Mouse (Mus musculus) liver, embryonic 13.5 days (tissue): Measurements from ENCODE around the gene Actc1. TPM values are rescaled to one million over a fixed set of nuclear protein-coding genes. Genes with fewer than 3 reads are reported as not detected.

Experiments
- ATAC-seq: fragments of 200-750 bp; cut with Nextera tagmentation; 2 replicates; pipeline ENCODE4 v1.8.0; 2017; ENCODE audit warnings: low read depth, mild to moderate bottlenecking, moderate number of reproducible peaks, moderate library complexity
- DNase-seq: peaks from one replicate; pipeline ENCODE4 v3.0.0; 2022
- H3K27ac ChIP-seq: fragments of 300-500 bp; sonication (generic); 2 replicates; pipeline ENCODE4 v1.5.1; 2015; ENCODE audit warnings: moderate library complexity, mild to moderate bottlenecking, inconsistent platforms
- H3K27me3 ChIP-seq: fragments of 300-500 bp; sonication (generic); 2 replicates; pipeline ENCODE4 v1.6.1; 2015; ENCODE audit warnings: mild to moderate bottlenecking, inconsistent platforms
- H3K36me3 ChIP-seq: fragments of 300-500 bp; sonication (generic); 2 replicates; pipeline ENCODE4 v1.6.1; 2015; ENCODE audit warnings: mild to moderate bottlenecking, inconsistent platforms
- H3K4me1 ChIP-seq: fragments of 300-500 bp; sonication (generic); replicated peaks from 2 replicates; pipeline ENCODE4 v1.6.1; 2015; ENCODE audit warnings: inconsistent platforms
- H3K4me2 ChIP-seq: fragments of 300-500 bp; sonication (generic); 2 replicates; pipeline ENCODE4 v1.6.1; 2015; ENCODE audit warnings: inconsistent platforms, mild to moderate bottlenecking, moderate library complexity
- H3K4me3 ChIP-seq: fragments of 300-500 bp; sonication (generic); replicated peaks from 2 replicates; pipeline ENCODE4 v1.5.1; 2015; ENCODE audit warnings: mild to moderate bottlenecking, inconsistent platforms
- H3K9ac ChIP-seq: fragments of 300-500 bp; sonication (generic); 2 replicates; pipeline ENCODE4 v1.6.1; 2015; ENCODE audit warnings: mild to moderate bottlenecking, inconsistent platforms
- H3K9me3 ChIP-seq: fragments of 300-500 bp; sonication (generic); replicated peaks from 2 replicates; pipeline ENCODE4 v1.6.1; 2016; ENCODE audit warnings: inconsistent platforms
- WGBS: fragments of 180-500 bp; shearing (Covaris S2); methylation state at CpG from one replicate; pipeline ENCODE4 v1.1.7; 2015; ENCODE audit not compliant: insufficient replicate concordance; 5-methylcytosine and 5-hydroxymethylcytosine counted together
- polyA plus RNA-seq: library from polyadenylated mRNA; unstranded; fragments of >200 nt; fragmentation: Nextera tagmentation; extraction: Ambion mirVana; gene quantifications from 2 replicates; pipeline ENCODE4 v1.2.1, GENCODE M21; 2015

Gene Actc1
- polyA plus RNA-seq, 1 experiment from 2014 or later: 25.5 TPM

DNA sequence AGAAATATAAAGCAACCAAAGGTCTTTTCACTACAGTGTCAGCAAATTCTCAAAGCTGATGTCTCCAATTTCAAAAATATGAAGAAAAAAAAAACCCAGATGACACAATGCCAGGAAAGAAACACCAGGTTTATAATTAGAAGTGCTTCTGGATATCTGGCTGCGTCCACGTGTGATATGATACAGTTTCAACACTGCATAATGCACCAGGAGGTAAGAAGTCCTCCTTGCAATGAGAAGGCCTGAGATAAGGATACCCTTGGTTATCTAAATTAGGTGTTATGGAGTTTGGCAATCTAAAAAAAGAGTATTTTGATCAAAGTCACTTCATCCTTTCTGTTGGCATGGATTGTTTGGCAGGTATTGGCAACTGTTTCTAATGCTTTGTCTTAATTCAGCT, 18.5 kb upstream of the Actc1 start:
- no peak for ATAC-seq
- H3K4me2 ChIP-seq: no peak overlapping the region
- H3K9me3 ChIP-seq: no peaks in the 10 kb centered on the region
- no peaks in the 10 kb centered on the region for H3K27me3 ChIP-seq
- H3K4me1 ChIP-seq: no peaks in the 10 kb centered on the region
- H3K36me3 ChIP-seq: no peaks in the 10 kb centered on the region
- H3K9ac ChIP-seq: no peak overlapping the region
- H3K27ac ChIP-seq: no peak overlapping the region
- no peak overlapping the region for H3K4me3 ChIP-seq
- WGBS: 79% methylated on average over 2 of the region's 2 CpGs
- no peak for DNase-seq

DNA sequence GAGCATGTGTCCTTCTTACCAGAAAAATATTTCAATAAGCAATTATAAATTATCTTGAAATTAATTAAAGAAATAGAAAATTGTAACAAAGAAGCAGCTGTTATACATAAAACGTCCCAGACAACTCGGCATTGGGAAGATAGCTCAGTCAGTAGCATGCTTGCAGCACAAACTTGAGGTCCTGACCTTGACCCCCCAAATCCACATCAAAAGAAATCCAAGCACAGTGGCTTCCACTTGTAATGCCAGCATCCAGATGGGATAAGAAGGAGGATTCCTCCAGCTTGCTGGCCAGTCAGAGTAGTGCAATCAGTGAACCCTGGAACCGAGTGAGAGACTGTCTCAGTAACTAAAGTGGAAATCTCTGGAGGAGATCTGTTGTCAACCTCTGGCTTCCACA, 12.9 kb upstream of the Actc1 start:
- no peak overlapping the region for H3K9ac ChIP-seq
- no peaks in the 10 kb centered on the region for H3K27me3 ChIP-seq
- no peaks in the 10 kb centered on the region for H3K9me3 ChIP-seq
- no peak overlapping the region for H3K27ac ChIP-seq
- H3K4me1 ChIP-seq: no peaks in the 10 kb centered on the region
- no peaks in the 10 kb centered on the region for H3K36me3 ChIP-seq
- ATAC-seq: no peak
- no peak overlapping the region for H3K4me3 ChIP-seq
- 57% methylated on average over 3 of the region's 3 CpGs for WGBS
- H3K4me2 ChIP-seq: no peak overlapping the region
- DNase-seq: no peak

DNA sequence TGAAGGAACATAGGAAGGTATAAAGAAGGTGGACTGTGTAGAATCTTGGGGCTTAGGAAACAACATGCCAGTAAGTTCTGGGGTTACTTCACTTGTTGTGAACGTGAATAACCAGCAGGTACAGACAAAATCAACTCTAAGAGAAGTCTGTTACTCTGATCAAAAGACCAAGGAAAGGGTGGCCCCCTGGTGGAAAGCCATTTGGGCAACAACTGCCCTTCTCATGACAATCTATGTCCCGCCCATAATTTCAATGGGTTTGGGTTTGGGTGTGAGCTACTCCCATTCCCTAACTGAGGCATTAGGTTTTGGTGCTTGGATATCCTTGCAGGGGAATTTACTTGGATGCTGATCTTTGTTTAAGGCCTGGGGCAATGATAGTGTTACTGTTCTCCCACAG, 10.7 kb upstream of the Actc1 start:
- no peak overlapping the region for H3K9ac ChIP-seq
- no peak for DNase-seq
- ATAC-seq: no peak
- H3K36me3 ChIP-seq: no peaks in the 10 kb centered on the region
- no peak overlapping the region for H3K4me3 ChIP-seq
- H3K27ac ChIP-seq: no peak overlapping the region
- no peaks in the 10 kb centered on the region for H3K9me3 ChIP-seq
- H3K4me1 ChIP-seq: no peaks in the 10 kb centered on the region
- no peak overlapping the region for H3K4me2 ChIP-seq
- no peaks in the 10 kb centered on the region for H3K27me3 ChIP-seq
- 43% methylated on average over 2 of the region's 2 CpGs for WGBS

- DNase-seq (no peak), ATAC-seq (no peak)
- Histone ChIP-seq H3K4me3 (no peak overlapping the region), H3K9me3 (no peaks in the 10 kb centered on the region), H3K36me3 (no peaks in the 10 kb centered on the region), H3K27me3 (no peaks in the 10 kb centered on the region), H3K27ac (no peak overlapping the region), H3K4me2 (no peak overlapping the region), H3K9ac (no peak overlapping the region), H3K4me1 (no peaks in the 10 kb centered on the region)
- 55% methylated on average over 6 of the region's 6 CpGs for WGBS
Measured at GRCm38 (mm10) chr2:114060071-114060591, 6.8 kb upstream of the Actc1 start.

DNA sequence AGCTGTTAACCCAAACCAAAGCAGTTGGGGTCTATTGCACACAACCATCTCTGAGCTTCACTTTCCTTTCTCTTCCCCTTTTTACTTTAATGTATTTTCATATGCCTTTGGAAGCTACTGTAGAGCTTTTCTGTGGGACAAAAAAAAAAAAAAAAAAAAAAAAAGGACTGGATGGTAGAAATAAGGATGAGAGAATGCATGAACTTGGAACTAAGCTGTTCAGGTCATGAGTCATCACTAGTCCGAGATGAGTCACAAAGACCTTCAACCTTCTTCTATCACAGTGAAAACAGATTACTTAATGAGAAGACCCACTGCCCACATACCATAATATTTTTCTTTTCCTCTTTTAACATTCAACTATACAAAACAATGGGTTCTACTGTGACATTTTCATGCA, 6.3 kb upstream of the Actc1 start:
- no peak overlapping the region for H3K4me3 ChIP-seq
- H3K9ac ChIP-seq: no peak overlapping the region
- H3K4me2 ChIP-seq: no peak overlapping the region
- ATAC-seq (no peak), DNase-seq (no peak)
- no peaks in the 10 kb centered on the region for H3K36me3 ChIP-seq
- no peaks in the 10 kb centered on the region for H3K4me1 ChIP-seq
- no peaks in the 10 kb centered on the region for H3K9me3 ChIP-seq
- WGBS: 46% methylated on average over 1 of the region's 1 CpGs
- no peak overlapping the region for H3K27ac ChIP-seq
- no peaks in the 10 kb centered on the region for H3K27me3 ChIP-seq

GRCm38 (mm10) chr2:114058226-114058796, 5.0 kb upstream of the Actc1 start:
- Histone ChIP-seq H3K4me1 (no peaks in the 10 kb centered on the region), H3K9ac (no peak overlapping the region), H3K27ac (no peak overlapping the region), H3K27me3 (no peaks in the 10 kb centered on the region), H3K36me3 (no peaks in the 10 kb centered on the region), H3K4me2 (no peak overlapping the region), H3K4me3 (no peak overlapping the region), H3K9me3 (no peaks in the 10 kb centered on the region)
- 79% methylated on average over 10 of the region's 10 CpGs for WGBS
- DNase-seq (no peak), ATAC-seq (no peak)

DNA sequence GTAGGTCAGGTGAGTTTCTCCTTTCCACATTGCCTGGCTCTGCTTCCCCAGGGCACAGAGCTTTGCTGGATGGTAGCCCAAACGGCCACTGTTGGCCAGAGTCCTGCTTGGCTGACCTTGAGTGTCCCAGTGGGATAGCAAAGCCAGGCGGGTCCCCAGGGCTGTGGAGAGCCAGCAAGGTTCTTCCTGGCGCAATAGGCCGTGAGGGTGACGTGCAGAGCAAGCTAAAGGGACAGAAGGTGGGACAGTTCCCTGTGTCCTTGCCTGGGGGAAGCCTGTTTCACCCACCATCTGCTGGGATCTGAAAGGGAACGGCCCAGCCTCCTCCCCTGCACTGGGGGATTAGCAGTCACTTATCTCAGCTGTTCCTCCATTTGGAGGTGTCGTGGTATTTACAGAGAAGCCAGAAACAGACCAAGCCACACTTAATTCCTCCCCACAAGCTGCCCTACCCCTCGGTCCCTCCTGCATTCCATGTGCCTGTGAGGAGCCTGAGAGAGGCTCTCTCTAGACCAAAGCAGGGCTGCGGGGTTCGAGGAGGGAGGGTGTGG, 4.0 kb upstream of the Actc1 start:
- no peak overlapping the region for H3K4me2 ChIP-seq
- DNase-seq (no peak), ATAC-seq (no peak)
- no peaks in the 10 kb centered on the region for H3K9me3 ChIP-seq
- no peak overlapping the region for H3K9ac ChIP-seq
- no peaks in the 10 kb centered on the region for H3K4me1 ChIP-seq
- H3K4me3 ChIP-seq: no peak overlapping the region
- no peak overlapping the region for H3K27ac ChIP-seq
- no peaks in the 10 kb centered on the region for H3K27me3 ChIP-seq
- WGBS: 18% methylated on average over 10 of the region's 10 CpGs
- no peaks in the 10 kb centered on the region for H3K36me3 ChIP-seq

DNA sequence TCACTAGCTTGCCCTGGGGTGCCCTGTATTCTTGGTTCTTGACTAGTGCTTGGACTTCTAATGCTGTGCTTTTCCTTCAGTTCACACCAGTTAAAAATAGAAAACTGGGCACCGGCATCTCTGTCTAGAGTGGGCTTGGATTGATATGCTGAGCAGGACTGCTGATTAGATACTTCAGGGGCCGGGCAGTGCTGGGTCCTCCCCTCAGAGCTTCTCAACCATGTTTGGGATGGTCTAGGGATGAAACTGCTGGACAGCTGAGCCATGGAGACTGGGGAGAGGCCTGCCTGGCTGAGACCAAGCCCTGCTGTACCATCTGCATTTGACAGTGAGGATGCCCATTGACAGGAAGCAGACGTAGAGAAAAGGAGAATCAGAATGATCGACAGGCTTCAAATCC, 781 bp upstream of the Actc1 start:
- no peak for ATAC-seq
- no peak overlapping the region for H3K9ac ChIP-seq
- H3K27me3 ChIP-seq: no peaks in the 10 kb centered on the region
- no peak for DNase-seq
- no peaks in the 10 kb centered on the region for H3K4me1 ChIP-seq
- no peak overlapping the region for H3K4me3 ChIP-seq
- H3K36me3 ChIP-seq: no peaks in the 10 kb centered on the region
- H3K4me2 ChIP-seq: no peak overlapping the region
- WGBS: 63% methylated on average over 4 of the region's 4 CpGs
- H3K9me3 ChIP-seq: no peaks in the 10 kb centered on the region
- no peak overlapping the region for H3K27ac ChIP-seq

DNA sequence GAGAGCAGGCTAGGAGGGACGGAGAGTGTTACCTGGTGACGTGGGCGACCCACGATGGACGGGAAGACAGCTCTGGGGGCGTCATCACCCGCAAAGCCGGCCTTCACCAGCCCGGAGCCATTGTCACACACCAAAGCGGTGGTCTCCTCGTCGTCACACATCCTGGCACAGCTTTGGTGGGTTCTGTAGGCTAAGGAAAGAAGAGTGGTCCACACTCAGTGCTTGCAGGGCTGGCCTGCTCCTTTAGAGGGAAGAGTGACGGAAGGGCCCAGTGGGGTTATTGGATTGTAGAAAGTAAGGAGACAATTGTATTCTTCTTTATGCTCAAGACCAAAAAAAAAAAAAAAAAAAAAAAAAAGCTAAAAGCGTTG, 1.5 kb downstream of the Actc1 start:
- Histone ChIP-seq H3K4me2 (no peak overlapping the region), H3K9ac (no peak overlapping the region), H3K36me3 (no peaks in the 10 kb centered on the region), H3K4me1 (no peaks in the 10 kb centered on the region), H3K27ac (no peak overlapping the region), H3K4me3 (no peak overlapping the region), H3K27me3 (no peaks in the 10 kb centered on the region), H3K9me3 (no peaks in the 10 kb centered on the region)
- DNase-seq (no peak), ATAC-seq (no peak)
- 77% methylated on average over 14 of the region's 14 CpGs for WGBS

DNA sequence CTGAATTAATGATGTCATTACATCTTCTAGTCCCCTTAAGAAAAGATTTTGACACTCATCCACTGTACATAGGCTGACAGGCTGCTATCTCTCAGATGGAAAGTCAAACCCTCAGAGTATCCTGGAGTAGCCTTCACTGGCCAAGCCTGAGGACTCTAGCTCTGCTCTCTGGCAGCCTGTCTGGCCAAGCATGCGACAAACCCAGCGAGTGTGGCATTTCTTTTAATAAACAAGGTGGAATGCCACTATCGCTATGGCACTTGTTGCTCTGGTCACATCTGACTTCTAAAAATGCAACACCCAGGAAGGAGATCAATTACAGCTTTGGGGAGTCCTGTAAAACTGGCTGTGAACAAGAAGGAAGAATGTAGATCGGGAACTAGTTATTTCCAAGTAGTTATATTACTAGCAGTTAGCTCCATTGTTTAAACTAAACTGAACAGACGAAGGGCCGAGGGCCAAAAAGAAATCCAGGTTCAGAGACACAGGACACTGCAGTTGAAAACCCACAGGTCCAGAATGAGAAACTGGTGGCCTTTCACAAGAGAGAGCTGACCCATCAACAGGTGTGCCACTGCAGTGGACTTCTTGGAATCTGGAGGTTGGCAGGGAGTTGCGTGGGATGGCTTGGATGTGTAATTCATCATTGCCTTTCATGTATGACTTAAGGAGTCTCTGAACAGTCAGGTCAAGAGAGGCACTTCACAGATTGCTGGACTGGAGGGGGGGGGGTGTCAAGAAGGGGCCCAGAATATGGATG, 2.1 kb downstream of the Actc1 start:
- 74% methylated on average over 7 of the region's 7 CpGs for WGBS
- no peak overlapping the region for H3K9ac ChIP-seq
- no peak overlapping the region for H3K4me3 ChIP-seq
- H3K27me3 ChIP-seq: no peaks in the 10 kb centered on the region
- H3K36me3 ChIP-seq: no peaks in the 10 kb centered on the region
- H3K4me2 ChIP-seq: no peak overlapping the region
- DNase-seq: no peak
- no peak for ATAC-seq
- no peaks in the 10 kb centered on the region for H3K4me1 ChIP-seq
- H3K27ac ChIP-seq: no peak overlapping the region
- no peaks in the 10 kb centered on the region for H3K9me3 ChIP-seq

DNA sequence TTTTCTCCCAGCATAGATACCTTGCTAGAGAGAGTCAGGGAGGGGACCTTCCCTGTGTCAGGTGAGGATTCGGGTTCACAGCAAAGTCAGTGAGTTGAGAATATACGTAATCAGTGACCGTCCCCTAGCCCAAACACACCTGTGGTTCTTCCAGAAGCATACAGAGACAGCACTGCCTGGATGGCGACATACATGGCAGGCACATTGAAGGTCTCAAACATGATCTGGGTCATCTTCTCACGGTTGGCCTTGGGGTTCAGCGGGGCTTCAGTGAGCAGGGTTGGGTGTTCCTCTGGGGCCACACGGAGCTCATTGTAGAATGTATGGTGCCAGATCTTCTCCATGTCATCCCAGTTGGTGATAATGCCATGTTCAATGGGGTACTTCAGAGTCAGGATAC, 3.2 kb downstream of the Actc1 start:
- Histone ChIP-seq H3K9ac (no peak overlapping the region), H3K27me3 (no peaks in the 10 kb centered on the region), H3K27ac (no peak overlapping the region), H3K36me3 (no peaks in the 10 kb centered on the region), H3K4me2 (no peak overlapping the region), H3K4me1 (no peaks in the 10 kb centered on the region), H3K4me3 (no peak overlapping the region), H3K9me3 (no peaks in the 10 kb centered on the region)
- ATAC-seq (no peak), DNase-seq (no peak)
- whole genome bisulfite sequencing: 77% methylated on average over 7 of the region's 7 CpGs

- Histone ChIP-seq H3K4me3 (no peak overlapping the region), H3K4me2 (no peak overlapping the region), H3K9me3 (no peaks in the 10 kb centered on the region), H3K27ac (no peak overlapping the region), H3K9ac (no peak overlapping the region), H3K36me3 (no peaks in the 10 kb centered on the region), H3K4me1 (no peaks in the 10 kb centered on the region), H3K27me3 (no peaks in the 10 kb centered on the region)
- 73% methylated on average over 7 of the region's 7 CpGs for WGBS
- DNase-seq (no peak), ATAC-seq (no peak)
Measured at GRCm38 (mm10) chr2:114049372-114049771, 4.0 kb downstream of the Actc1 start.
